Comparison of ENCODE assay signal across 8 mouse cellular contexts in the genomic region with DNA sequence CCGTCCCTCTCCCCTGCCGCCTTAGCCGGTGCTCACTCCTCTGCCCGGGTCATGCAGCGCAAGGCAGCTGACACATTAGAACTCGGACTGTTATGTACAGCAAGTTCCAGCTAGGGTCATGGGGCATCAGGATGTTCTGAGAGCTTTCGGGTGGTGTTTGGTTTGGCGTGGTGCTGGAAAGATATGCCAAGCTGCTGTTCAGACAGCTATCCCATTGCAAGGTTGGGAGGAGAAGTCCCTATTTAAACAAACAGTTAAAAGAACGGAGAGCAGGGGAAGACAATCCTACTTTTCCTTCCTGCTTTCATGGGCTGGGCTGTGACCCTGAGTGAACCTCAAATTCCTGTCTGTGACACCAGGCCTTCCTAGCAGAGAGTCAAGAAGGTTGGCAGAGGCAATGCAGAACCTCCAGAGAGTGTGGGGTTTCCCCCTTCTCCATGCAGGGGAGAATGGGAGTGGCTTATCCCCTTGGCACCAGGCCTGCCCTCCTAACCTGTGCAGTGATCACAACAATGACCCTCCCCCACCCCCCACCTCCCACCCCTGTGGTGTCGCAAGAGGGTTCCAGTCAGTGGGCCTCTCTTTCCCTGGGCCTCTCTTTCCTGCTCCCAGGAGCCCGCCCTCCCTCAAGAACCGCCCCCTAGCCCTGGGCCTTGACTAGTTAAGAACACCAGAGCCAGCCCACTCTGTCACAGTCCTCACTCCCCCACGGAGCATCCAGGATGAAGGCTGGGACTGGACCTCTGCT. TPM values are rescaled to one million over a fixed set of nuclear protein-coding genes. Genes with fewer than 3 reads are reported as not detected.
DNase-seq lines count a peak whose midpoint lies in the region; ATAC-seq and TF ChIP-seq lines count a peak whose summit lies in the region.

A gene (plus strand): TSS at position 546 of the 748 bp plus-strand sequence.

- H3K4me3 ChIP-seq in heart, embryonic 11.5 days (ENCODE audit: low read depth, low read length) = peak within 1 kb of the TSS; percentile 3; the same call in 1 of the 2 replicates
- H3K4me3 ChIP-seq in left cerebral cortex, adult 2 months = no peak within 1 kb of the TSS

- peaks cover 9% of the 10 kb centered on the region for H3K4me1 ChIP-seq in heart, embryonic 11.5 days (ENCODE audit: control insufficient read depth, insufficient read depth, low read length)

- peak within 1 kb of the TSS; percentile 44 for H3K4me2 ChIP-seq in heart, embryonic 11.5 days

- in situ Hi-C loops in Patski (cut with MboI; ENCODE audit: low pct_unique_long_range_greater_than_20kb) = no loop called here

- POLR2A ChIA-PET in Patski (lab: Charles Lee) = interaction anchor here (1.5 kb wide), 1 partner anchor 9 kb away, joined by 4 read pairs; no protein-coding TSS in a partner anchor

- no peak for DNase-seq in Patski (ENCODE audit: low read depth, low spot score)
- DNase-seq in embryo, embryonic 10 days (ENCODE audit: low spot score) = peak; percentile 44
- peak; percentile 77 for DNase-seq in kidney, postnatal 14 days
- no peak for DNase-seq in left cerebral cortex, adult 2 months (ENCODE audit: extremely low spot score in 1 of 2, low spot score in 2 of 2)
- DNase-seq in left cerebral cortex, adult 8-10 months (ENCODE audit: low spot score in 2 of 2) = no peak
- no peak for DNase-seq in layer of hippocampus, adult 9-10 months (ENCODE audit: low spot score)

- no peaks in the 10 kb centered on the region for H3K9me3 ChIP-seq in heart, embryonic 11.5 days (replicated peaks; ENCODE audit: control insufficient read depth, low read length)

- CTCF ChIA-PET in Patski (lab: Charles Lee) = interaction anchor here (1.8 to 2.4 kb wide), 3 partner anchors 10 to 95 kb away, joined by 4 to 14 read pairs (median 7); no protein-coding TSS in a partner anchor

- TF ChIP-seq CTCF in Patski (IDR thresholded peaks at IDR 0.05) = no peak
- TF ChIP-seq CTCF in left cerebral cortex, adult 2 months (IDR thresholded peaks at IDR 0.05) = no peak

- no peaks in the 10 kb centered on the region for H3K27me3 ChIP-seq in Patski
- no peaks in the 10 kb centered on the region for H3K27me3 ChIP-seq in heart, embryonic 11.5 days (ENCODE audit: control insufficient read depth, insufficient read depth, low read length)

- intact Hi-C loops in left cerebral cortex, adult 2 months (cut with DNase I) = no loop called here

- H3K27ac ChIP-seq in heart, embryonic 11.5 days (ENCODE audit: low read depth, low read length) = peak within 1 kb of the TSS; percentile 50
- H3K27ac ChIP-seq in left cerebral cortex, adult 2 months = no peak within 1 kb of the TSS

- 32% methylated on average over 13 of the region's 13 CpGs for WGBS in heart, embryonic 11.5 days (ENCODE audit: insufficient replicate concordance)

- ATAC-seq in Patski = peak; percentile 51
- peak; percentile 80 for ATAC-seq in heart, embryonic 11.5 days (replicated peaks; ENCODE audit: insufficient number of reproducible peaks, low FRiP score, low TSS enrichment)
- ATAC-seq in megakaryocyte, adult 5-6 weeks (ENCODE audit: poor library complexity, severe bottlenecking) = peak; percentile 58

- H3K36me3 ChIP-seq in heart, embryonic 11.5 days (ENCODE audit: control insufficient read depth, insufficient read depth, low read length) = no peaks in the 10 kb centered on the region

- no peak within 1 kb of the TSS; the same call in 1 of the 2 replicates for H3K9ac ChIP-seq in heart, embryonic 11.5 days (ENCODE audit: low read depth, low read length)

RNA-seq across cellular contexts. Expression of the gene that starts here (rescaled TPM):
- polyA plus RNA-seq in Patski (2021) = 75.1 TPM
- polyA plus RNA-seq in heart, embryonic 11.5 days (2014; fragmentation: Nextera tagmentation; extraction: Ambion mirVana) = 9.2 and 10.1 TPM in 2 replicates
- 31.2 and 40.4 TPM in 2 replicates for total RNA-seq in megakaryocyte, adult 5-6 weeks (2015)
- 80.4 and 95.8 TPM in 2 replicates for total RNA-seq in megakaryocyte, adult 5-6 weeks (2017)
- 1 to 10 TPM; 1.2 to 2.4 TPM for total RNA-seq in left cerebral cortex, adult 2 months (2021)
- 1 to 10 TPM; 1.6 to 3.0 (median 1.9) TPM for total RNA-seq in left cerebral cortex, adult 8-10 months (2022)

Comparison
In these comparisons a context has a peak if more than half of its experiments do, and no peak if none do; other contexts are left out.
1. RNA of the gene that starts here (total RNA-seq): 31.2 to 95.8 TPM in megakaryocyte, adult 5-6 weeks; 1.2 to 2.4 TPM in left cerebral cortex, adult 2 months and 1.6 to 3.0 TPM in left cerebral cortex, adult 8-10 months; every median in the first group is over 4 times any median in the second.
2. DNase-seq: peak in embryo, embryonic 10 days (single experiment) and kidney, postnatal 14 days (single experiment); none in Patski (single experiment), left cerebral cortex, adult 2 months (0 of 2), left cerebral cortex, adult 8-10 months (0 of 2) and layer of hippocampus, adult 9-10 months (single experiment).
3. Peak in every context shown above with its lines, with median percentiles within 50 percentile points of each other: ATAC-seq.